Mouse (Mus musculus) common myeloid progenitor, adult 5-6 weeks (primary cell): Measurements from ENCODE around the gene Gm48552. TPM values are rescaled to one million over a fixed set of nuclear protein-coding genes. Genes with fewer than 3 reads are reported as not detected.
A peak's percentile ranks its signal among the peaks of the same experiment; 100 is the strongest.

ENCODE experiments used
- ATAC-seq: replicated peaks from 2 replicates; pipeline ENCODE4 v1.8.0; 2016; ENCODE audit warnings: low read depth, mild to moderate bottlenecking, moderate TSS enrichment, inconsistent platforms; ENCODE audit not compliant: poor library complexity, severe bottlenecking
- total RNA-seq: library from RNA; stranded (forward); fragments of 200-1000, 187-1606 nt; gene quantifications from 2 replicates; pipeline ENCODE4 v1.2.3, GENCODE M21; 2017

The Gm48552 gene
- total RNA-seq, 1 experiment from 2014 or later = not detected

DNA sequence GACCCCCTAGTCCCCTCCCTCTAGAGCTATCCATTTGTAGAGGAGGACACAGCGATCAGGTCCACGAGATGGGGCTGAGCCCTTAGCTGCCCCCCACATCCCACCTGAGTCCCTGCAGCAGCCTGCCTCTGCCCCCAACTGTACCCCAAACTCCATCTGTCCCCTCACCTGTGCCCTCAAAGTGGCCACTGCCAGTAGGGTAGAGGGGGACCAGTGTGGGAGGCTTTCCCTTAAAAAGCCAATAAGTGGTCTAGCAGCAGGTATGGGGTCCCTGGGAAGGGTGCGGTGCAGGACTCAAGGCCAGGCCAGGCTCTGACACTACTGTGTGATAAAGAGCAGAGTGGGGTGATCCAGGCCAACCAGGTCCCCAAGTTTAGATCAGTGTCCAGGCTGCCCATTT, 38.5 kb downstream of the Gm48552 start:
- no peak for ATAC-seq

DNA sequence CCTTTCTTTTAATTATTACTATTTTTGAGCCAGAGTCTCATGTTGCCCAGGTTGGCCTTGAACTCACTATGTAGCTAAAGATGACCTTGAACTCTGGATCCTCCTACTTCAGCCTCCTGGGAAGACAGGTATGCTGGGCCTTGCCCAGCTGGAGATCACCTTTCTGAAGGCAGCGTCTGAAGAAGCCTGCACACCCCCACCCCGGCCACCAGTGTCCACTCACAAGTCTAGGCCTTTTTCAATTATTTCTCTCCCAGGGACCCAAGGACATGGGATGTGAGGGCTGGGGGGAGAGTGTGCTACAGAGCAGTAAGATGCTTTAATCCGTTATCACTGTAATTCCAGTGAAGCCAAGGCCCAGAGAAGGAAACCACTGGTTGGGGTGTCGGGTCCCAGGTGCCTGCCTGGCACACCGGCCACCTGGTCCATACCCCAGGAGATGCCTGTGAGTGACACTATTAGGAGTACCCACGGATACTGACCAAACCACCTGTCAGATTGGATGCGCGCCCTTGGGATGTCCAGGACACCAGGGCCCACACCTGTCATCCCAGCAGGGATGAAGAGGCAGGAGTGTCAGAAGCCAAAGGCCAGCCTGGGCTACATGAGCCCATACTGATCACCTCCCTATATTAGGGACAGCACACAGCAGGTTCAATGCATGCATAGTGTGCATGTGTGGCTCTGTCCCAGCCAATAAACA, 39.1 kb downstream of the Gm48552 start:
- no peak for ATAC-seq

DNA sequence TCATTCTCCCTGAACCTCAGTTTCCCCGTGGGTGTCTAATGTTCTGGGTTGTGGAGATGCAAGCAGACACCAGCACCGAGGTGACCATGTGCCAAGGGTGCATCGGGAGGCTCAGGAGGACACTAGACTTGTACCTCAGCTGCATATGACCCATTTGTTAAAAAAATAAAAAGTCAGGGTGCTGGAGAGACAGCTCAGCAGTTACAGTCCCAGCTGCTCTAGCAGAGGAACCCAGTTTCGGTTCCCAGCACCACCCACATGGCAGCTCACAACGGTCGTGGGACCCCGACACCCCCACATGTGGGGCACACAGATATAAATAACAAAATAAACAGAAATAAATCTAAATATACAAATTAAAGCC, 39.7 kb downstream of the Gm48552 start:
- ATAC-seq = no peak

DNA sequence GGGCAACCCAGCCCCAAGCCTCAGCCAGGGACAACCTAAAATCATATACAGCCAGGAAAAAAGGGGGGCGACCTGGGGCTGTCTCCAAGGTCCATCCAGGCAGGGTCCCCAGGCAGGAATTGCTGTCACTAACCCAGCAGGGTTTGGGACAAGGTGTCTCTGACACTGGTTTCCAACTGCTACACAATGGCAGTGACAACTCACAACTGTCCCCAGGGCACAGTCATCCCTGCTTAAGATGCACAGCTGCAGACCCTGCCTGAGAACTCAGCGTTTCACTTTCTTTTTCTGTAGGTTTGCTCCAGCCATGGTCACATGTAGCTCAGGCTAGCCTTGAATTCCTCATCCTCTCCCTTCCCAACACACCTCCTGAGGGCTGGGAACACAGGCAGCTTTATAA, 40.3 kb downstream of the Gm48552 start:
- no peak for ATAC-seq

DNA sequence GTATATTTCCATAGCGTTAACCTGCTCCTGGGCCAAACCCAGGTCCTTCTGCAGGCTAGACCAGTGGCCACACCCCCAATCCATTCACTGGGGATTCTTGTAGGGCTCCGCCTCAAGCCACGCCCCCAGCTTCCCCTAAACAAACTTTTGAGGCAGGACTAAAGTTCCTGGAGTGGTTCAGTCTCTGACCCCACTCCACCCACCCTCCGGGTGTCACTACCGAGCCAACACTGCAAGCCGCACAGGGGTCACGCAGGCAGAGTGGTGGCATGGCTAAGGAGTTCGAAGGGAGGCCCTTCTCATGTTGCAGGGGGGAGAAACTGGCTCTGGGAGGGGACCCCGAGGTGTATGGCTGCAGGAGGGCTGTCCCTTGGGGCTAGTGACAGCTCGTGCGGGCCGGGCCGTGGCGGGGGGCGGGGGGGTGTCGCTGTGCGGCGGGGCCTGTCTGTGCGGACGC, 40.8 kb downstream of the Gm48552 start:
- ATAC-seq = peak; percentile 40

DNA sequence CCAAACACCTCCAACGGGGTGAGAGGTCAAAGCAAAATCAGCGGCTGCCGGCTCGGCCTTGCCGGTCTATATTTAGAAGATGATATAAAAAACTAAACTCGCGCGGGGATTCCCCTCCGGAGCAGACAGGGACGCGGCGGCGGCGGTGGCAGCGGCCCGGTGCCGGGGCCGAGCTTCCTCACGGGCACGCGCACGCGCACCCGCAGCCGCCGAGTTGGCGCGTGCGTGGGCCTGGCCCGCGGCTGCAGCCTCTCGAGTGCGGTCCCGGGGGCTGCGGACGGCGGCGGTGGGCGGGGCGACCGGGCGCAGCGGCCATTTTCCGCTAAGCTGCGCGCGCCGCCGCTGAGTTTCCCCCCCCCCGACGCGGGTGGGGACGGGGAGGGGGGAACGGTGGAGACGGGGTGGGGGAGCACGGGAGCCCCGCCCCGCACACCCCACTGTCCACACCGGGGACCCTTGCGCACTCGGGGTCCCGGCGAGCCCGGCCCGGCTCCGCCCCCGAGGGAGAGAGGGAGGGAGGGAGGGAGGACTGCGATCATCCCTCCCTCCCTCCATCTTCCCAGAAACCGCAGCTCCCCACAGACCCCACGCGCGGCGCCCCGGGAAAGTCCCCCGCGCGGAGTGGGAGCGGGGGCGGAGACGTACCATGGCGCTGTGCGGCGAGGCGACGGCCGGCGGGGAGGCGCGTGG, 41.5 kb downstream of the Gm48552 start:
- no peak for ATAC-seq

DNA sequence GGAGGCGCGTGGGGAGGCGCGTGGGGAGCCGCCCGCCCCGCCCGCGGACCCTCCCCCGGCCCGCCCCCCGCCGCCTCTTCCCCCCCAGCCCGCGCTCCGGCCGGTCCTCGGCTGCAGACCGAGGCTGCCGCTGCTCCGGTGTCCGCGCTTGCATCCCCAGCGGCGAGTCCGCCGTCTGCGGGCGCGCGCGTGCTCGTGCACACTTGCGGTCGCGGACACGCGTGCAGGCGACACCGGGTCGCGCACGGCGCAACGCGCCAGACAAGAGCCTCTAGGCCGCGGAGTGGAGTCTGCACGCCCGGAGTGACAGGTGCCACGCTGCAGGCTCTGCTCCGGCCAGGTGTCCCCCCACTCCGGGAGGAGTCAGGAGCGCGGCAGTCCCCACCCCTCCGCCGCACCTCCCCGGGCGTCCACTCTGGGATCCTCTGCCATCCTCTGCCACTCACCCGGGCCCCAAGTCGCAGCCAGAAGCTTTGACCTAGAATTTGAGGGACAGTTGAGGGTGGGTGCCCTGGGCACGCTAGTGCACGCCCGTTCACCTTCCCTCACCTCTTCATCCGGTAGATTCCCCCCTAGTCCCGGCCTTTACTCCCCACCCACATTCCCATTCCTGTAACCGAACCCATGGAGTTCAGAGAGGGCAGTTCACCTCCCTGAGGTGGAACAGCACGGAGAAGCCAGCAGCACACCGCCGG, 42.2 kb downstream of the Gm48552 start:
- no peak for ATAC-seq

DNA sequence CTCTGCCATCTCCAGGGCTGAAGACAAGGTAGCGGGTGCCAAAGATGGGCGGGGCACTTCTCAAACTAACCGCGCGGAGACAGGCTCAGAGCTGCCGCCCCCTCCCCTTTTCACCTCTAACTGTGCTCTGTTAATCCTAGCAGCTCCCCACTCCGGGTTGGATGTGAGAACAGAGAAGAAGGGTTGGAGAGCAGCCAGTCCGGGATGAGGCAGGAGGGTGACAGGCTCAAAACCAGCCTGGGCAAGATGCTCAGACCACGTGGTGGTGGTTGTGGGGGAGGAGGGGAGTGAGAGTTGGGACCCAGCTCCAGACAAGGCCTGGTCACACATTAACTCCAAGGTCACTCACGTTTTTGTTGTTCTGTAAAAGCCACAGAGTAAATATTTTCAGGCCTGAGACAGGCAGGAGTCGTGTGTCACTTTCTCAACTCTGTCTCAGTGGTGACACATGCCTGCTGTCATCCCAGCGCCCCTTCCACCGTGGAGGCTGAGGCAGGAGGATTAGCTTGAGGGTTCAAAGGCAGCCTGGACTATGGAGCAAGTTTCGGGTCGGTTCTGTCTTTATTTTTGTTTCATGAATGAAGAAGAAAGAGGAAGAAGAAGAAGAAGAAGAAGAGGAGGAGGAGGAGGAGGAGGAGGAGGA, 42.8 kb downstream of the Gm48552 start:
- no peak for ATAC-seq

DNA sequence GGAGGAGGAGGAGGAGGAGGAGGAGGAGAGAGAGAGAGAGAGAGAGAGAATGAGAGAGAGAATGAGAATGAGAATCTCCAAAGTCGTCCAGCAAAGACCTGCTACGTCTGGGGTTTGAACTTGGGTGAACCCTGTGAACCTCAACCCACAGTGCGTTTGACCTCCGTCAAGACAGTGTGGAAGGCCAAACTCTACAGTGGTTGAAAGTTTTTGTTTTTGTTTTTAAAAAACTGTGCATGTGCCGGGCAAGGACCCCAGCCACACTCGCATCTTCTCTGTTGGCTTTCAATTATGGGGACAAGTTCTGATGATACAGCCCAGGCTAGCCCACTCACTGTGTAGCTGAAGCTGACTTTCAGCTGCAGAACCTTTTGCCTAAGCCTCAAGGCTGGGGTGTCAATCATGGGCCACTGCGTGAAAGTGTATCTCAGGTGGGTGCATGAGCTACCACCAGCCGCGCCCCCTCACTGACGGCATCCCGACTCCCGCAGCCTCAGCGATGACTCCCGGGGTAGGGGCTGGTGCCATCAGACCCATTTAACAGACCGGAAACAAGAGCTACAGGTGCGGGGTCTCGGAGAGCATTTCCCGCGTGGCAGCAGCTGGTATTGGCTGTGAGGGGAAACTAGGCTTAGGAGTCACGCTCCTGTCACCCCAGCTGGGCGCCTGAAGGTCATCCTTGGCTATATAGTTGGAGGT, 43.5 kb downstream of the Gm48552 start:
- no peak for ATAC-seq

DNA sequence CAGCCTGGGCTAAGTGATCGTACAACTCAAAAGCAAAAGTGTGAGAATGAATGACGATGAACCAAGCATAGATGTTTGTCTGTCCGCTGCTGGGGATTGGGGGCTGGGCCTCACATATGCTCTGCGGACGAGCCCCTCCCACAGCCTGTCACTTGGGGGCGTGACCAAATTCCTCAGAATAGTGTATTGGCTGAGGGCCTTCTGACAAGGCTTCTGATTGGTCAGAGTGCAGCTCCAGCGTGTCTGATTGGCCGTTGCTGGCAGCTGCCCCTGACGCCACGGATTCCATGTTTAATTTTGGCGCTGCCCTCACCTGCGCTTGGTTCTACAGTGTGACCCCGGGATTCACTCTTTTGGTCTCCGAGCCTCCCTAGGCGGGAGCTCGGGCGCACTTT, 44.1 kb downstream of the Gm48552 start:
- ATAC-seq = peak; percentile 66

DNA sequence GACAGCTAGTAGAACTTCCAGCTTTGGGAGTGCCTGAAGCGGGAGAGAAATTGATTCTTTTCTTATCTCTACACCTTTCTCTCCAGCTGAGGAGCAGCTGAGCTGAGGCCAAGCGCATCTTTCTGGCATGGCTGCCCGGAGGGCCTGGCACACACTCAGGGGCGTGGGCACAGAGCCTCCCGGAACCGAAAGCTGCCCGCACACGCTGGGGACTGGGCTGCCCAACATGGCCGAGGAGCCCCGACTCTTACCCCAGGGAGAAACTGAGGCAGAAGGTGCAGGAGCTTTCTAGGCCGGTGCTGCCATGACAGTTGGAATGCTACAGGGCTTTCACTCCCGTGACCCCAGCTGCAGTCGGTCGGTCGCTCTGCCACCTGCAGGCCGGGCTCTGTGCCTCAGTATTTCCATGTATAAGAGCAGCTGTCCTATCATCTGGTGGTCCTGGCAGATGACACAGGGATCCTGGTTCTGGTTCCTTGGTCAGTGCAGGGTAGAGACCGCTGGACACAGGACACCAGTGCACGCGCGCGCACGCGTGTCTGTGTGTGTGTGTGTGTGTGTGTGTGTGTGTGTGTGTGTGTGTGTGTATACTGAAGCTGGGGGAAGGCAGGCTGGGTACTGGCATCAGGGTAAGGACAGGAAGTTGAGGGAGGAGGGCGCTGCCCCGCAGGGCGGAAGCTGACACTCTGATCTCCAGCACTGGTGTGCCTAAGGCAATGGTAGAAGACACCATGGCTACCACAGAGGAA, 44.9 kb downstream of the Gm48552 start:
- ATAC-seq = peak; percentile 37

DNA sequence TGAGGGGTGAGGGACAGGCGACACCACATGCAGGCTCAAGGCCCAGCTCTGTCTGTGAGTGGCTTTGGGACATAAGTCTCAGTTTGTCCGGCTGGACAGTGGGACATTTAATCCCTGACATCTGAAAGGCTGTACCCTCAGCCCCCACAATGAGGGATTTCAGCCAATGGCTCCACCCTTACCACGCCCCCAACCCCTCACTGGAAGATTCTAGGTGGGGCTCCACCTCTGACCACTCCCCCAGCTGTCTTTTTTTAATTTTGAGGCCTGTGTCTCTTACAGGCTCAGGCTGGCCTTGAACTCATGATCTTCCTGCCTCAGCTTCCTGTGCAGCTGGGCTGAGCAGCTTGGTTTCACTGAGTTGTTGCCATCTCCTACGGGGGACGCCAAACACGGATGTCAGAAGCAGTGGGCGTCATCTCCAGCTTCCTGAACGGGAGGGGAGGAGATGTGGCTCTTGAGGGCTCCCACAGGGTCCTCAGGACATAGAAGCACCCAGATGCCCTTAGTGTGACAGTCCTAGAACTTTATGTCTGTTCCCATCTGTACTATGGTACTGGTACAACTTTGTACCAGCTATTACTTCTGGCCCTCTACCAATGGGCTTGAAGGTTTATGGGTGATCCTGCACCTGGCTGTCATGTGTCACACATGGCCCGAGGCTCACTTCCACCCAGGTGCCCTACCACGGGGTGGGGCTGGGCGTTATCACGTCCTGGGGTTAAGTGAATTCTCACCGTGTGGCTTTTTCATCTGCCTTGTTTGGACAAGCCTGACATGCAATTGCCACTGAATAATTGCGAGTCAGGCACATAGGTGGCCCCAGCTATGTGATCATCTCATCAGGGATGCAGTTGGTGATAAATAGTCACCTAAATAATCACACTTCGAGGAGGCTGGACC, 45.8 kb downstream of the Gm48552 start:
- no peak for ATAC-seq

DNA sequence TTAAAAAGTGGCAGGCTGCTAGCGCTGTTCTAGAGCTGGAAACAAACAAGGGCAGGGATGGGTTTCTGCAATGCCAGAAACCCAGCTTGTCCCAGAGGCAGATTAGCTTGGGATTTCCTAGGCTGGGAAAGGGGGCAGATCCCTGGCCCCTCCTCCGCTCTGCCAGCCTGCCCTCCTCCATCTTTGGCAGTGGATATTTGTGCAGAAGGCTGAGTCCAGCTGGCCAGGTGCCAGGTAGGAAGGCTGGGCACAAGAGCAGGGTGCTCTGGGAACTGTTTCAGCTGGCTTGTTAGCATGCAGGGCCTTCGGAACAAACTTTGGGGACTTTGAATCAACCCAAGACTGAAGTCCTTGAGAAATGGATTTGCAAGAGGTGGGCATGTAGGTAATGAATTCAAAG, 46.6 kb downstream of the Gm48552 start:
- ATAC-seq = no peak

Other genes starting within 250 kb of the Gm48552 start
- gene Pias4, start 221.1 kb upstream of the Gm48552 start, total RNA-seq = 8.4 and 17.5 TPM in 2 replicates
- gene Eef2, start 212.4 kb upstream of the Gm48552 start, total RNA-seq = 1,623 and 1,948 TPM in 2 replicates
- gene Dapk3, start 206.0 kb upstream of the Gm48552 start, total RNA-seq = 14.3 and 29.8 TPM in 2 replicates
- not detected in 2 replicates for gene 4930442H23Rik, start 205.2 kb upstream of the Gm48552 start, total RNA-seq
- gene Nmrk2, start 187.0 kb upstream of the Gm48552 start, total RNA-seq = not detected in 2 replicates
- not detected in 2 replicates for gene Atcay, start 158.2 kb upstream of the Gm48552 start, total RNA-seq
- 0.19 TPM in 1 of 2 replicates, not detected in the other for gene Zfr2, start 155.8 kb upstream of the Gm48552 start, total RNA-seq
- 19.7 and 20.3 TPM in 2 replicates for gene Matk, start 136.1 kb upstream of the Gm48552 start, total RNA-seq
- gene Mrpl54, start 122.1 kb upstream of the Gm48552 start, total RNA-seq = 132 and 198 TPM in 2 replicates
- gene Apba3, start 122.0 kb upstream of the Gm48552 start, total RNA-seq = 12.1 and 14.5 TPM in 2 replicates
- 3.5 and 4.4 TPM in 2 replicates for gene Tjp3, start 97.4 kb upstream of the Gm48552 start, total RNA-seq
- gene Pip5k1c, start 96.0 kb upstream of the Gm48552 start, total RNA-seq = 24.4 and 36.8 TPM in 2 replicates
- 27.9 and 35.1 TPM in 2 replicates for gene Cactin, start 67.9 kb upstream of the Gm48552 start, total RNA-seq
- gene Tbxa2r, start 60.3 kb upstream of the Gm48552 start, total RNA-seq = 3.4 and 4.2 TPM in 2 replicates
- not detected in 2 replicates for gene Gipc3, start 45.7 kb upstream of the Gm48552 start, total RNA-seq
- 33.2 and 35.5 TPM in 2 replicates for gene Hmg20b, start 38.5 kb upstream of the Gm48552 start, total RNA-seq
- gene Mfsd12, start 31.5 kb upstream of the Gm48552 start, total RNA-seq = 8.7 and 17.4 TPM in 2 replicates
- gene 4930404N11Rik, start 23.2 kb upstream of the Gm48552 start, total RNA-seq = 0.23 TPM in 1 of 2 replicates, not detected in the other
- 21.9 and 24.8 TPM in 2 replicates for gene Fzr1, start 10.5 kb upstream of the Gm48552 start, total RNA-seq
- 34.7 and 50.7 TPM in 2 replicates for gene Dohh, start 4.6 kb upstream of the Gm48552 start, total RNA-seq
- 0.19 and 2.4 TPM in 2 replicates for gene Gm48551, start 4.5 kb upstream of the Gm48552 start, total RNA-seq
- 5.0 and 13.2 TPM in 2 replicates for gene Smim24, start 4.0 kb downstream of the Gm48552 start, total RNA-seq
- gene Nfic, start 66.6 kb downstream of the Gm48552 start, total RNA-seq = 13.7 and 18.2 TPM in 2 replicates
- 0.14 TPM in 1 of 2 replicates, not detected in the other for gene Celf5, start 93.7 kb downstream of the Gm48552 start, total RNA-seq
- 46.6 and 52.9 TPM in 2 replicates for gene Ncln, start 107.4 kb downstream of the Gm48552 start, total RNA-seq
- 10.3 and 14.4 TPM in 2 replicates for gene S1pr4, start 111.1 kb downstream of the Gm48552 start, total RNA-seq
- 30.6 and 39.1 TPM in 2 replicates for gene Gna15, start 135.2 kb downstream of the Gm48552 start, total RNA-seq
- gene Gna11, start 156.2 kb downstream of the Gm48552 start, total RNA-seq = 5.0 and 5.7 TPM in 2 replicates
- gene Aes, start 170.5 kb downstream of the Gm48552 start, total RNA-seq = 134 and 183 TPM in 2 replicates
- gene Tle2, start 185.6 kb downstream of the Gm48552 start, total RNA-seq = 1.5 and 3.3 TPM in 2 replicates
- gene Tle6, start 212.1 kb downstream of the Gm48552 start, total RNA-seq = 8.4 and 26.1 TPM in 2 replicates
- 1.4 and 2.1 TPM in 2 replicates for gene BC025920, start 217.3 kb downstream of the Gm48552 start, total RNA-seq
- gene Sirt6, start 238.8 kb downstream of the Gm48552 start, total RNA-seq = 3.7 and 5.2 TPM in 2 replicates
- 8.1 and 10.6 TPM in 2 replicates for gene Ankrd24, start 239.5 kb downstream of the Gm48552 start, total RNA-seq